Mouse (Mus musculus) cerebellum, postnatal 14 days (tissue): ENCODE measurements around the gene Apoa2.
"Not testable (repeated sequence)": the region's sequence is repeated elsewhere in the genome, so short reads cannot be mapped to it uniquely, and the experiment has no call there.

Experiments
- DNase-seq, 2 experiments: peaks; one replicate each; pipeline ENCODE4 v3.0.0; 2021; ENCODE audit warnings: mixed read lengths in 2 of 2

Gene Apoa2

DNA sequence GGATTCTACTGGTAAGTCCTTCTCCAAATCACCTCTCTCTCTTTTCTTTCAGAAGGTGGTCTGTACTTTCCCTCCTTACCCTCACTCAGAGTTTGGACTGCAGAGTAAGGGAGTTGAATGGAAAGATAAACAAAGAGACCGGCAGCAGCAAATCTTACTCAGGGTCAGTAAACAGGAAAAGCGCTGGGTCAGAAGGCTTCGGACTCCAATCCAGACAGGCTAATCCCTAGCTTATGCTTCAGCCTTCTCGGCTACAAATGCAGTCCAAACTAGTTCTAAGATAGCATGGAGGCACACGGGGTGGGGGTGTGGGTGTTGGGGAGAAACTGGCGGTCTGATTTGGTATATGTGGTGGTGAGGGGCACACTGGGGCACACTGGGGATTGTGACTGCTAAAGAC, 12.6 kb downstream of the Apoa2 start:
- DNase-seq, result no peak

GRCm38 (mm10) chr1:171238463-171238862, 13.6 kb downstream of the Apoa2 start:
- DNase-seq, result peak; percentile 66 to 77

DNA sequence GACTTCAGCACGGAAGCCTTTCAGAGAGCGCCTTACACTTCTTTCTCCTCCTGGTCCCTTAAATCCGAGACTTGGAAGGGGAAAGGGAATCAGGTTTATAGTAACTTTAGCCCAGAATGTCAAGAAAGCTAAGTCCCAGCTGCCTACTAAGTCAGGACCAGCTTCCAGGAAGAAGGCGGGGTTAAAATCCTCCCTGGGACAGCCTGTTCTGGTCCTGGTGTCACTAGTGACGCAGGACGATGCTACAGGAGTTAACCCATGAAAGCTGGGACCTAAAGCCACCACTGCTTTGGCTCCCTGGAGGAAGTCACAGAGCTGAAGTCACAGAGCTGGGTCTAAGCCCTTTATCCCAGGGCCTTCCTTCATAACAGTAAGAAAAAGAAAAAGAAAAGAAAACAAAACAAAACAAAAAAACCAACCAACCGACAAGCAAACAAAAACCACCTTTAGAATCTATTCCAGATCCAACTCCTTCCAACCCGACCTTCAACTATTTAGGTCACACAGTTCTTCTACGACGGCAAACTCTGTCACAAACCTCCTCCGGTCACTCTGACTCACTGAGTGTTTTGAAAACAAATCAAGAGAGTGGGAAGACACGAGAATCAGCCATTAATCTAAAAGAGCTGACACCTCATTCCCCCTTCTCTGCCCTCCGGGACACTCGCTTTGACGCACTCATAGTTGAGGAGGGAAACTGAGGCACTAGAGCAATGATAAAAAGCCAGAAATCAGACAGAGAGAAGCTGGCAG, 15.3 kb downstream of the Apoa2 start:
- no peak for DNase-seq

DNA sequence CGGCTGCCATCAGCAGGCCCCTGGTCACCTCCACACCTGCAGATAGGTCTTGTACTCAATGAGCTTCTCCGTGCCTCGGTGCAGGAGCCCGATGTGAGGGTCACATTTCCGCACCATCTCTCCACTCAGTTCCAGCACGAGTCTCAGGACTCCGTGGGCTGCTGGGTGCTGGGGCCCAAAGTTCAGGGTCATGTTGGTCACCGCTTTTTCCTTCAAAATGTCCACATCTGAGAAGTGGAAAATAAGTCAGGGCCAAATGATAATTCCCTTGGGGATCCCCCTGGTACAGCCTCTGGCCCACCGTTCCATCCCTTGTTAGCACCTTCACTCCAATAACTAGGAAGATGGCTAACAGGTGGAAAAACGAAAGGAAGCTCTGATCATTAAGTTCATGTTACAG, 16.1 kb downstream of the Apoa2 start:
- no peak for DNase-seq

- not testable (repeated sequence) for DNase-seq
These were observed 17.1 kb downstream of the Apoa2 start for GRCm38 (mm10) chr1:171241952-171242351.

DNA sequence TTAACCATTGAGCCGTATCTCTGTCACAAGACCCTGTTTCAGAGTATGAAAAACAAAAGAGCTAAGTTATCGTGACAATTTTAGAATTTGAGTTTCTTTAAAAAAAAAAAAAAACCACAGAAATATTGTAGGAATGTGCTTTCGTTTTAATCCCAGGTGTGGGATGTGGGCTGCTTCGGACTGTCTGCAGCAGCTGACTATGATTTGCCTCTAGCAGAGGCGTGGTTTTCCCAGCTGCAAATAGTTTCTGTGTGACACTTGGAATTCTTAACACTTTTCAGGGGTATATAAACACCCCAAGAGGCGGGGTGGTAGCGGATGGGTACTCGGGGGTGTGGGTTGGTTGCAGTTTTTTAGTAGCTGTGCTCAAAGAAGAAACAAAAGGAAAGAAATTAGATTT, 20.5 kb downstream of the Apoa2 start:
- no peak for DNase-seq

- peak; percentile 99 for DNase-seq
These were observed 22.0 kb downstream of the Apoa2 start for GRCm38 (mm10) chr1:171246709-171247452.

DNA sequence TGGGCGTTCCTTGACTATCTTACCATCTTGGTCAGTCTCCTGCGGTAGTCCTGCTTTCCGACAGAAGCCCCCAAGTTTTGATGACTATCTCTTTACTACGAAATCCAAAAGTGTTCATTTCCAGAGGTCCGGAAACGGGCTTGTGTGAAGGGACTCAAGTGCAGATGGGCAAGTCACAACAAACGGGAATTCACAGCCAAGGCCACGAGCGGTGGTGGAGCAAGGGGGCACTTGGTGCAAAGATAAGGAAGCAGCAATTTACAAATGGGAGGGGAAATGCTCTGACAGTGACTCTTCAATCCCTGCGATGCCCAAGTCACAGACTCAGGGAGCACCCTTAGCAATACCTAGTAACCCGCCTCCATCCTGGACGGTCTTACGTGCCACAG, 22.6 kb downstream of the Apoa2 start:
- no peak for DNase-seq

GRCm38 (mm10) chr1:171247916-171248315, 23.1 kb downstream of the Apoa2 start:
- no peak for DNase-seq

- no peak for DNase-seq
These were observed 23.8 kb downstream of the Apoa2 start for GRCm38 (mm10) chr1:171248386-171249226.

DNA sequence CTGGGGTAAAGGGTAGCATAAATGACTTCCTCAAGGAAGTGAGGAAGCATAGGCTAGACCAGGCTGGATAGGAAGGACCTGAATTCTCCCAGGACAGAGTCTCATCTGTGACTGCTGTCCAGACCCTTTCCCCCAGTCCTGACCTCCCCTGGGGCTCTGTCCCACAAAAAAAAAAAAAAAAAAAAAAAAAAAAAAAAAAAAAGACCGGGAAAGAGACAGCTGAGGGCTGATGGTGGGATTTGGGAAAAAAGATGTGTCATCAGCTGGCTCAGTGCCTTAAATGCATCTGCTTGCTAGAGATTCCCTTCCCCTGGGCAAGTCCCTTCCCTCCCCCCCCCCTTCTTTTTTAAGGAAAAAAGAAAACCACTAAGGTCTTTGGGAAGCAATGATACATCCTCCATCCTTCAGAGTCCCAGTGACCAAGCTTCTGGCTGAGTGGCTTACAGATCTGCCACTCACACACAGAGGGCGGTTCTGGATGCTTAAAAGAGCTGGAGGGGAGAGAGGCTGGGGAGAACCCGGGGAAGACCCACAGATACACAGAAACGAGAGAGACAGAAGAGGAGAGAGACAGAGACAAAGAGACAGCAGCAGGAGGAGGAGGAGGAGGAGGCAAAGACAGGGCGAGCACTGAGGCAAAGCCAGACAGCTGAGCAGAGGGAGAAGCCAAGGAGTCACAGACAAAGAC, 25.2 kb downstream of the Apoa2 start, which contains the start of gene Adamts4:
Gene Adamts4 (plus strand): TSS at position 509 of the 688 bp plus-strand sequence.
- peak; percentile 55 to 65 for DNase-seq

DNA sequence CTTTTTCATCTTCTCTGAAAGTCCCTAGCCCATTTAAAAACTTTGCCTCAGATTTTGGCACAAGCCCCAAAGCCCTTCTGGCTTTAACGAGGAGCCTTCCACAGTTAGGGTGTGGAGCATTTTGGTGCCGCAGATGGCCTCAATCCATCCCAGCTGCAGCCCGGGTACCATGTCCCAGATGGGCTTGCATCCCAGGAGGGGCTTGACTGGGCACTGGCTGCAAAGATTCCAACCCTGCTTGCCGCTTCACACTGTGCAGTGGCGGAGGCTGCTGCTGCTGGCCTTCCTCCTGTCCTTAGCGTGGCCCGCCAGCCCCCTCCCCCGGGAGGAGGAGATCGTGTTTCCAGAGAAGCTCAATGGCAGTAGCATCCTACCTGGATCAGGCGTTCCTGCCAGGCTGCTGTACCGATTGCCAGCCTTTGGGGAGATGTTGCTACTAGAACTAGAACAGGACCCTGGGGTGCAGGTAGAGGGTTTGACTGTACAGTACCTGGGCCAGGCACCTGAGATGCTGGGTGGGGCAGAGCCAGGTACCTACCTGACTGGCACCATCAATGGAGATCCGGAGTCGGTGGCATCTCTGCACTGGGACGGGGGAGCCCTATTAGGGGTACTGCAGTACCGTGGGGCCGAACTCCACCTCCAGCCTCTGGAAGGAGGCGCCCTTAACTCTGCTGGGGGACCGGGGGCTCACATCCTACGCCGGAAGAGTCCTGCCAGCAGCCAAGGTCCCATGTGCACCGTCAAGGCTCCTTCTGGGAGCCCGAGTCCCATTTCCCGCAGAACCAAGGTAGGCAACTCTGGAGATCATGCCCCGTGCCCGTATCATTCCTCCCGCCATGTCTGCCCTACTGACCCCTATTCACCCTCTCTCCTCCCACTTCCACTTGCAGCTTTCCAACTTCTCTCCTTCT, 26.1 kb downstream of the Apoa2 start, which contains the start of gene Ndufs2:
Gene Ndufs2 (minus strand): TSS at position 709 of the 914 bp plus-strand sequence.
- peak; percentile 47 to 50 for DNase-seq

GRCm38 (mm10) chr1:171251594-171252324, 26.9 kb downstream of the Apoa2 start:
- peak; percentile 43 to 54 for DNase-seq

GRCm38 (mm10) chr1:171252415-171252814, 27.6 kb downstream of the Apoa2 start:
- peak; percentile 50 to 54 for DNase-seq

- DNase-seq, result no peak
These were observed 31.4 kb downstream of the Apoa2 start for GRCm38 (mm10) chr1:171256095-171256818.

- peak; percentile 76 to 81 for DNase-seq
These were observed 32.2 kb downstream of the Apoa2 start for GRCm38 (mm10) chr1:171256937-171257548.

- DNase-seq, result no peak
These were observed 32.9 kb downstream of the Apoa2 start for GRCm38 (mm10) chr1:171257781-171258180.

- DNase-seq, result no peak
These were observed 34.1 kb downstream of the Apoa2 start for GRCm38 (mm10) chr1:171258921-171259320.

DNA sequence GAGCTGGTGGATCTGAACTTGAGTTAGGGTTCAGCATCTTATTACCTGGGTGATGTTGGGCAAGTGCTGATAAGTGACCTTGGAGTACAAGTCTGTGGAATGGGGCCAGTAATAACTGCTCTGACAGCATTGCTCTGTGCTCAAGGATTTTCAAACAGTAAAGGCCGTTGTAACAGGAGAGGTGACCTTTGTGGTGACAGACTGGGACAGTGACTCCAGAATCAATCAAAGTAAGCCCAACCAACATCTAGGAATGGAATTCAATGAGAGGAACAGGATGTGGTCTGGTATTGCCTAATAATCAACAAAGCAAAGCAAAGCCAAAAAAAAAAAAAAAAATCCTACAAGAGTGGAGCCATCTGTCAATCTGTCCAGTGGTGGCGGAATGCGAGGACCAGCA, 35.5 kb downstream of the Apoa2 start:
- DNase-seq, result no peak
